Mouse (Mus musculus) embryo, embryonic 11 days (tissue): Measurements from ENCODE around the gene Poldip2.
"Not testable (repeated sequence)": the region's sequence is repeated elsewhere in the genome, so short reads cannot be mapped to it uniquely, and the experiment has no call there.

ENCODE experiments used
- DNase-seq: peaks from one replicate; pipeline ENCODE4 v3.0.0-alpha.2; 2015

Poldip2 gene

GRCm38 (mm10) chr11:78502909-78503650, 8.9 kb upstream of the Poldip2 start, which contains the start of gene Sebox:
Gene Sebox, plus strand, starts transcription at chr11:78503447.
- DNase-seq = no peak

GRCm38 (mm10) chr11:78505430-78505829, 6.6 kb upstream of the Poldip2 start:
- DNase-seq = no peak

DNA sequence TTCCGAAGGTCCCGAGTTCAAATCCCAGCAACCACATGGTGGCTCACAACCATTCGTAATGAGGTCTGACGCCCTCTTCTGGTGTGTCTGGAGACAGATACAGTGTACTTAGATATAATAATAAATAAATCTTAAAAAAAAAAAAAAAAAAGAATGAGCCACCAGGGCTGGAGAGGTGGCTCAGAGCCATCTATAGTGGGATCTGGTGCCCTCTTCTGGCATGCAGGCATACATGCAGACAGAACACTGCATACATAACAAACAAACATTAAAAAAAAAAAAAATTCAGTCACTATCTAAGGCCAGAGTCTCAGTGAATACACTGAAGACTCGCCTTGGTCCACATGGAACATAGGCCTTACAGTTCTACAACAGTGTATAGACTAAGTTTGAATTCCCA, 2.8 kb upstream of the Poldip2 start:
- peak; percentile 43 for DNase-seq

- DNase-seq = no peak
Observed at GRCm38 (mm10) chr11:78513106-78513790, 1.3 kb downstream of the Poldip2 start.

DNA sequence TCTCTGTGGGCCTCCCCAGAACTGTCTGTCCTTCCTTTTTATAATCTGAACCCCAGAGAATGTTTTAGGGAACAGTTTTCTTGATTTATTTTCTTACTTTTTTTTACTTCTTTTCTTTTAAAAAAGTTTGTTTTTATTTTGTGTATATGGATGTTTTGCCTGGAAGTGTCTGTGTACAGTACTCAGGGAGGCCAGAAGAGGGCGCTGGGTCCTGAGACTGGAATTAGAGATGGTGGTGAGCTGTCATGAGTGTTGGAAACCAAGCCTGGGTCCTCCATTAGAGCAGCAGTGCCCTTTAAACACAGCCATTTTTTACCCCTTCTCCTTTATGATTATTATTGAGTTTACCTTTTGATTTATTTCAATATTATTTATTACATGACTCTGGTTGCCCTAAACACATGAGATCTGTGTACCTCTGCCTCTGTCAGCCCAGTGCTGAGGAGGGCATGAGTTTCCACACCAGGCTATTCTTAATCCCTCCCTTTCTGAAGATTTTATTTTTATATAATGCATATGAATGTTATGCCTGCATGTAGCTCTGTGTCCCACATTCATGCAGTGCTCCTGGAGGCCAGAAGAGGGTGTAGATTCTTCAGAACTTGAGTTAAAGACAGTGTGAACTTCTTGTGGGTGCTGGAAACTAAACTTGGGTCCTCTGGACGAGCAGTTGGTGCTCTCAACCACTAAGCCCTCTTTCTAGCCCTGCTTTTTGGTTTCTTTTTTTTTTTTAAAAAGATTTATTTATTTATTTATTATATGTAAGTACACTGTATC, 3.7 kb downstream of the Poldip2 start:
- DNase-seq = no peak

DNA sequence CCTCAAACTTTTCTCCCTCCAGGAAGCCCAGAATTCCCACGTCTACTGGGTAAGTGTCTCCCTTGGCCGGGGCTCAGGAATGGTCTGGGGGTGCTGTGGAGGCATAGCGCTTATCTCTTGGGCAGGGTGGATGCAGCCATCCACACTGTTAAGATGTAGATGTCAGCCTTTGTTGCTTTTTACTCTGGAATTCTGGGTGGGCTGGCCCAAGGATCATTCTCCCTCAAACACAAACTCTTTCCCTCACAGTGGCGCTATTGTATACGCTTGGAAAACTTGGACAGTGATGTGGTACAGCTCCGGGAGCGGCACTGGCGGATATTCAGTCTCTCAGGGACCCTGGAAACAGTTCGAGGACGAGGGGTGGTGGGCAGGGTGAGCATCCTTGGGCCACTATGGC, 6.9 kb downstream of the Poldip2 start:
- no peak for DNase-seq

- no peak for DNase-seq
Observed at GRCm38 (mm10) chr11:78521880-78522279, 9.9 kb downstream of the Poldip2 start.

DNA sequence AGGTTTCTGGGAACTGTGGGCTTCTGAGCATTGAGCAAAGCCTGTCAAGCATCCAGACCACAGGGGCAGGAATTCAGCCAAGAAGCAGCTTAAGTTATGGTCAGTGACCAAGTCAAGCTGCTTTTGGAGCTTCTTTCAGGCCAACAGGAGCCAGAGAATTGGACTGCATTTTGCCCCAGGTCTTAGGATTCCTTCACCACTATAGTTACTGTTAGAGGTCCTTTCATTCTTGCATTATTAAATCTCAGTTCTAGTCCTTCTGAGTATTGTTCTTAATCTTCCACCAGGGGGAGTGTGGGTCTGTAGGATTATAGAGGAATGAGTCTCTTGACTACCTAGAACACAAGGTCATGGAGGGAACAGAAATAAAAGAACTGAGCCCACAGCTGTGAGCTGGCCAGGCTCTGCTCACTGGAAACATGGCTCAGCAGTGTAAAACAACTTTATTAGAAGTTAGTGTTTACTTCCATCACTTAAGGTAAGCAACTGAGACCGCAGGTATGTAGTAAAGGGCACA, 10.5 kb downstream of the Poldip2 start:
- no peak for DNase-seq

DNA sequence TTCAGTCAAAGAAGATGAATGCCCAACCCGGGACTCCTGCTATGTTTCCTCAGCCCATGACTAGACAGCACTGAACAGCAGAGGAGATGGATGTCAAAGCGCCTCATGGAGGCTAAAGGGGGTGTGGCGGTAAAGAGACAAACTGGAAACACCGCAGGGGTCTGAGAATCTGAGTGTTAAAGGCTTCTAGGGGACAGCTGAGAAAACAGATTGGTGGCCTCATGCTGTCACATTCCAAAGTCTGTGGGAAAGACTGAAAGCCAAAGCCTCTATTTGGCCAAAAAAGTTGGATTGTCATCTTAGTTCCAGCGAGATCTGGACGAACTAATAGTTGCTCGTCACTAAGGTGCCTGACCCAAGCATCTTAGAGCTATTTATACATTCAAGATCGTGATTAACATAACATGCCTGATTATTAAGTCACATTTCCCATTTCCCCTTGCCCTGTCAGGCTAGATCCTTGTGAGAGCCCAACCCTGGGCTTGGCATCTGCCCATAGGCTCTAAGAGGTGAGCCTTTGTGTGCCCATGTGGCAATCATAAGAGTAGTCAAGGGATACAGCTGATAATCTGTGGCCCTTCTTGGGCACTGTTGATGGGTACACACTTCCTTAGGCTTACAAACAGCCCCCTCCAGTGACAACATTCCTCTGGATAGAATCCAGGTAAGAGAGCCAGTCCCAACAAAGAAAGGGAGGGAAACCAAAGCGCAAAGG, 11.4 kb downstream of the Poldip2 start:
- peak; percentile 49 for DNase-seq

- DNase-seq = no peak
Observed at GRCm38 (mm10) chr11:78524838-78525237, 12.8 kb downstream of the Poldip2 start.

- no peak for DNase-seq
Observed at GRCm38 (mm10) chr11:78528714-78529113, 16.7 kb downstream of the Poldip2 start.

DNA sequence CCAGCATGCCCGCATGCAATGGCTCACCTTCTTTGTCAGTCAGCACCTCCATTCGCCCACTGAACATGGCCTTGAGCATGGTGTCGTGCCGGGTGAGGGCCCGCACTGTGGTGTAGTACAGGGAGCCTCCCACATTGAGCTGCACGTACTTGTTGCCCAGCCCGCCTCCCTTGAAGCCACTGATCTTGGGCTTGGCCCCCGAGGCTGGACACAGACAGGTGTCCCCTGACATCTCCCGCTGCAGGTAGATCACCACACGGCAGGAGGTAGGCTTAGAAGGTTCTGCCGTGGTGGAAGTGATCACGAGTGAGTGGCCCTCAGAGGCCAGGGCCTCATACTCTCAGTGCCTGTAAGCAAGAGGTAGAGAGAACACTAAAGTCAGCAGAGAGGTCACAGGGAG, 18.0 kb downstream of the Poldip2 start:
- DNase-seq = no peak

DNA sequence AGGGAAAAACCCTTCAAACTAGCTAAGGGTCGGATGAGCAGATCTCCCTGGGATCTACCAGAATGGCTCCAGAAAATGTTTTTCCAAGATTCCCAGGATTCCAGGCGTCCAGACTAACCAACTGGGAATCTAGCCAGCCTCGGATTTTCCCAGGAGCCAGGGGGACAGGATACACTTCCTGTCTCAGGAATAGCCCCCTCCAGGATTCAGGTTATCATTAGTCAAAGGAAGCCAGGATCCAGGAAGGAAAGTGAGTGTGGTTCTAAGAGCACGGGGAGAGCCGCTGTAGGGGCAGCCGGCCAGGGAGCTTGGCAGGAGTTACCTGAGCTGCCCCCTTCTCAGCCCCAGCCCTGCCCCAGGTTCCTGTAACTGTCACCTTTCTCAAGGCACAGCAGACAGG, 19.1 kb downstream of the Poldip2 start:
- DNase-seq = no peak

DNA sequence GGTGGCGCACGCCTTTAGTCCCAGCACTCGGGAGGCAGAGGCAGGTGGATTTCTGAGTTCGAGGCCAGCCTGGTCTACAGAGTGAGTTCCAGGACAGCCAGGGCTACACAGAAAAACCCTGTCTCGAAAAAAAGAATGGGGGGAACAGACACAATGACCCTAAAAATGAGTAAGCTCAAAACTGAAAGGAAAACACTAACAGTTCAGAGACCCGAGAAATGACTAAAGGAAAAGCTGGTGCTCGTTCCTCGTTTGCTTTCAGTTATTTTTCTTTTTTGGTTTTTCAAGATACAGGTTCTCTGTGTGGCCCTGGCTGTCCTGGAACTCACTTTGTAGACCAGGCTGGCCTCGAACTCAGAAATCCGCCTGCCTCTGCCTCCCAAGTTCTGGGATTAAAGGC, 19.5 kb downstream of the Poldip2 start:
- DNase-seq = not testable (repeated sequence)

GRCm38 (mm10) chr11:78534516-78534915, 22.5 kb downstream of the Poldip2 start:
- DNase-seq = no peak

- DNase-seq = peak; percentile 74
Observed at GRCm38 (mm10) chr11:78535376-78536079, 23.5 kb downstream of the Poldip2 start.

GRCm38 (mm10) chr11:78536080-78536689, 24.2 kb downstream of the Poldip2 start, which contains the start of the genes Tnfaip1 and Ift20:
Gene Tnfaip1, minus strand, starts transcription at chr11:78536332.
Gene Ift20, plus strand, starts transcription at chr11:78536361.
- DNase-seq = peak; percentile 99

GRCm38 (mm10) chr11:78536690-78537084, 24.7 kb downstream of the Poldip2 start:
- no peak for DNase-seq

DNA sequence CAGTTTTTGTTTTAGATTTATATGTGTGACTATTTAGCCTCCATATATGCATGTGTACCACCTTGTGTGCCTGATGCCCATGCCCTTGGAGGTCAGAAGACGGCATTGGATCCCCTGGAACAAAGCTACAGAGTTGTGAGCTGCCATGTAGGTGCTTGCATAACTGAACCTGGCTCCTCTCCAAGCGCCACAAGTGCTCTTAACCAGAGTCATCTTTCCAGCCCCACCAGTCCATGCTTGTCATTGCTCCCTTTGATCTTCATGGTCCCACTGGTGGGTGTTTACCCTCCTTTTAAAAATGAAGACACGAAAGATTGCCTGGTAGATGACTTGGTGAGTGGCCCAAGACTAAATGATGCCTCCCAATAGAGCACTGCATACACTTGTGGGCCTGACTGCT, 28.4 kb downstream of the Poldip2 start:
- no peak for DNase-seq

DNA sequence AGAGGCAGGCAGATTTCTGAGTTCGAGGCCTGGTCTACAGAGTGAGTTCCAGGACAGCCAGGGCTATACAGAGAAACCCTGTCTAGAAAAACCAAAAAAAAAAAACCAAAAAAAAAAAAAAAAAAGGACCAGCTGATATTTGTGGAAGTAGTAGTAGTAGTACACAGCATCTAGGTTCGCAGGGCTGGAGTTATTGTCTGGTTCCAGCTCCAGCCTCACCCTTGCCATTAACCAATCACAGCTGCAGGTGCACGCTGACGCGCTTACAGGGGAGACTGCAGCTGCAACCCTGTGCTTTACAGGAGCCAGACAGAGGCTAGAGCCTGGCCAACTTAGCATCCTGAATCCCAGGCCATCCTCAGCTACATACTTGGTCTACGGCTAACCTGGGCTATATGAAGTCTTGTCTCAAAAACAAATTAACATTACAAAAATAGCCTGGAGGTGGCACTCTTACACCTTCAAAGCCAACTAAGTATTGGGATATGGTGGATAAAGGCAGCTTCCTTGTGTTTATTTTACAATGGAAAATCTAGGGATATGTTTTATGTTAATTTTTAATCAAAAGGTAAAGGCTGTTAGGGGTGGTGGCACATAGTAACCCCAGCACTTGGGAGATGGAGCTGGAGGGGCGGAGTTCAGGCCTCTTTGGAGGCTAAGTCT, 32.6 kb downstream of the Poldip2 start:
- DNase-seq = no peak

DNA sequence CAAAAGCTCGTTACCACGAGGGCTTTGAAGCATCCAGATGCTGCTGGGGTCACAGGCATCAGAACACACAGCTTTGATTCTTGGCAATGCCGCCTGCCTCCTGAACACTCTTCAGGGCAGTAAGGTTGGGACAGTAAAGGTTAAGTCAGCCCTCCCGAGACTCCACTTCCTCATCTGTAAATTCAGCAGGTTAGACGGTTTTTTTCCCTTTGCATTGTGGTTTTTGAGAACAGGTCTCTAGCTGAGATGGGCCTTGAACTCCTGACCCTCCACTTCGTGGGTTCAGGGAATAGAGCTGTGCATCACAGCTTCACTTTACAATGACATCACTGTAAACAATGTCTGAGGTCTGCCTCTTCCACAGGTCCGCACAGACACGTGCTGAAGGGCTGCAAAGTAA, 33.2 kb downstream of the Poldip2 start:
- DNase-seq = no peak
